Mouse (Mus musculus) E14TG2a.4 (cell line): ENCODE data around the gene Ccdc177.
A peak's percentile ranks its signal among the peaks of the same experiment; 100 is the strongest.

Source experiments
- H3K27me3 ChIP-seq: 2 replicates; pipeline ENCODE4 v1.6.1; 2014; ENCODE audit warnings: low read length, control low read depth; ENCODE audit not compliant: insufficient read depth
- H3K36me3 ChIP-seq: 2 replicates; pipeline ENCODE4 v1.6.1; 2014; ENCODE audit warnings: low read length, control low read depth; ENCODE audit not compliant: insufficient read depth
- H3K4me1 ChIP-seq: replicated peaks from 2 replicates; pipeline ENCODE4 v1.6.1; 2014; ENCODE audit warnings: low read depth, low read length, control low read depth
- H3K4me3 ChIP-seq: replicated peaks from 2 replicates; pipeline ENCODE4 v1.5.1; 2014; ENCODE audit warnings: mild to moderate bottlenecking, low read length
- H3K9me3 ChIP-seq: 2 replicates; pipeline ENCODE4 v1.6.1; 2014; ENCODE audit warnings: low read length, control low read depth
- CTCF ChIP-seq: conservative IDR thresholded peaks from 2 replicates; pipeline ENCODE4 v1.5.1; 2014; ENCODE audit warnings: low read length
- NANOG ChIP-seq: IDR thresholded peaks from 2 replicates; pipeline ENCODE4 v1.6.1; 2014; ENCODE audit warnings: borderline replicate concordance, low read length, mixed read lengths
- POU5F1 ChIP-seq: IDR thresholded peaks from 2 replicates; pipeline ENCODE4 v1.6.1; 2014; ENCODE audit warnings: low read length, borderline replicate concordance

Ccdc177 gene

DNA sequence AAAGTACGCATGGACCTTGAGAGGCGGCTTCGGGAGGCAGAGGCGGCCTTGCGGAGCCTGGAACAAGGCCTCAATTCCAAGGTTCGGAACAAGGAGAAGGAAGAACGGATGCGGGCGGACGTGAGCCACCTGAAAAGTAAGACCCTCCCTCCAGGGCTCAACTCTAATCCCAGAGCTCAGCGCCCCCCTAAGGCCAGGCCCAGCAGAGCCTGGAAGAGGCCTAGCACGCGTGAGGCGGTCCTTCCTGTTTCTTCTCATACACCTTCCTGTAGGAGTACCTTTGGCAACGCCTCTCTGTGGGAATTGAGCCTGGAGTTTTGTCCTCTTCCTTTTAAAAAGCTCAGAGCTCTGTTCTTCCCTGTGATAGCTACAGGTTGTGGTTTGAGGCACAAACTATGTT is 39.0 kb downstream of the Ccdc177 start:
- Histone ChIP-seq H3K4me3 (peak overlapping the region; percentile 82), H3K4me1 (peaks cover 46% of the 10 kb centered on the region), H3K36me3 (peaks cover 20% of the 10 kb centered on the region), H3K27me3 (peaks cover 20% of the 10 kb centered on the region), H3K9me3 (no peaks in the 10 kb centered on the region)
- no peak for TF ChIP-seq NANOG
- no peak; the same call in 1 of the 2 replicates for TF ChIP-seq CTCF
- TF ChIP-seq POU5F1, result no peak

DNA sequence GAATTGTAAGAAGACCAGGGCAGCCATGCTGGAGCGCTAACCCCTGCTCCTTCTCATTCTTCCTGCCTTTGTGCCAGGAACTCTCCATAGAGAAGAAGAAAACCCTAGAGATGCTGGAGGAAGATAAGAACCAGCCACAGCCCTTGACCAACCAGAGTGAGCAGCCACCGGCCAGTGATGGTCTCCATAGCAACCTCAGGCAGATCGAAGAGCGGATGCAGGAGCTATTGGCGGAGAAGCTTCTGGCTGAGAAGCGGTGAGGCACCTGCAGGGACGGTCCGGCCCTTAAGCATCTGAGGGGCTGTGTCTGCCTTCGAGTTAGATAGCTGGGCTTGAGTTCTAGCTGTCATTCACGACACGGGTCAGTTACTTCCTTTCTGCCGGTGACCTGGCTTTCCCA is 40.0 kb downstream of the Ccdc177 start:
- Histone ChIP-seq H3K4me1 (peaks cover 55% of the 10 kb centered on the region), H3K36me3 (peaks cover 20% of the 10 kb centered on the region), H3K9me3 (no peaks in the 10 kb centered on the region), H3K27me3 (peaks cover 24% of the 10 kb centered on the region), H3K4me3 (peak overlapping the region; percentile 82)
- no peak for TF ChIP-seq POU5F1
- no peak for TF ChIP-seq CTCF
- TF ChIP-seq NANOG, result no peak

DNA sequence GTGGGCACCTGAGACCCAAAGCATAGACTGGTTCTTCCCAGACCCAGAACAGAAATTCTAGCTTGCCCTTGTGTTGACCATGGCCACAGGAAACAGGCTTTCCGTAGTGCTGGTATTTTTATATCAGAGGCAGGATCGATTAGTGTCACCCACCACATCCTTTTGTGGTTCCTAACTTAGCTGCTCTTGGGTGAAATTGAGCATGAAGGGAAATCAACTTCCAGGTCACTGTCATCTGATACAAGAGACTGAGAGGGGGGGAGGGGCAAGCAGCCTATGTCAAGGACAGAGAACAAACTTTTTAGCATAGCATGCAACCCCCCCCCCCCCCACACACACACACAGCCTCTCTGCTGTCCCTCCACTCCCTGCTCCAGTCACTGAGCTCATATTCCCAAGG is 41.3 kb downstream of the Ccdc177 start:
- Histone ChIP-seq H3K9me3 (no peaks in the 10 kb centered on the region), H3K27me3 (peaks cover 28% of the 10 kb centered on the region), H3K4me3 (no peak overlapping the region), H3K4me1 (peaks cover 69% of the 10 kb centered on the region), H3K36me3 (peaks cover 17% of the 10 kb centered on the region)
- TF ChIP-seq NANOG, result no peak
- no peak for TF ChIP-seq POU5F1
- no peak for TF ChIP-seq CTCF

- Histone ChIP-seq H3K36me3 (no peaks in the 10 kb centered on the region), H3K9me3 (no peaks in the 10 kb centered on the region), H3K27me3 (peaks cover 40% of the 10 kb centered on the region), H3K4me1 (peaks cover 59% of the 10 kb centered on the region), H3K4me3 (no peak overlapping the region)
- no peak for TF ChIP-seq NANOG
- no peak for TF ChIP-seq CTCF
- TF ChIP-seq POU5F1, result no peak
These were observed 44.6 kb downstream of the Ccdc177 start for GRCm38 (mm10) chr12:80715915-80716314.

DNA sequence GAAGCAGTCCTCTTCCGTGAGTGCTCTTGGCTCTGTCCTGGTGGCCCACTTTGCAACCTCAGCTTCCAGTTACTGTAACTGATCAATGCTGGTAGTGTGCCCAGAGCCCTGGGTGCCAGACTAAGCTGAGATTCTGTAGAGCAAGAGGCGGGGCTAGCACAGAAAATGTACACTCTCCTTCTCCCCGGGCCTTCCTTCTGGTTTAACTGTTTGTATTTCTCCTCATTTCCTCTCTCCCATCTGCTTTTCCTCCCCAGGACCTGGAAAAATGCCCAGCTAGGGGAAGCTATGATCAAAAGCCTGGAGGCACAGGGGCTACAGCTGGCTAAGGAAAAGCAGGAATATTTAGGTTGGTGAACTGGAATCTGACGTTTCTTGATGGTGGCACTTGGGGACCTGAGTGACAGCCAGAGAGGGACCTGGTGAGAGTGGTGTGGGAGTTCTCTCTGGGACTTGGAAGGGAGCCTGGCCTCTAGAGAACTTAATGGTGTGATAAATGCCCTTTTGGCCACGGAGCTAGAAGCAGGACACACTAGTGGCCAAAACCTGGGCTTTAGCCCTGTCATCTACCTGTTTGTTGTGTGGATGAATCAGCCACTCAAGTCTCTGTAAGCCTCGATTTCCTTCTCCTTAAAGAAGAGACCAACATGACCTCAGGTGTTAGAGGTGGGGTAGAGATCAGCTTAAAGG is 53.4 kb downstream of the Ccdc177 start:
- Histone ChIP-seq H3K27me3 (peaks cover 56% of the 10 kb centered on the region), H3K36me3 (no peaks in the 10 kb centered on the region), H3K4me3 (no peak overlapping the region), H3K9me3 (no peaks in the 10 kb centered on the region), H3K4me1 (peaks cover 8% of the 10 kb centered on the region)
- TF ChIP-seq NANOG, result no peak
- no peak for TF ChIP-seq POU5F1
- TF ChIP-seq CTCF, result no peak

DNA sequence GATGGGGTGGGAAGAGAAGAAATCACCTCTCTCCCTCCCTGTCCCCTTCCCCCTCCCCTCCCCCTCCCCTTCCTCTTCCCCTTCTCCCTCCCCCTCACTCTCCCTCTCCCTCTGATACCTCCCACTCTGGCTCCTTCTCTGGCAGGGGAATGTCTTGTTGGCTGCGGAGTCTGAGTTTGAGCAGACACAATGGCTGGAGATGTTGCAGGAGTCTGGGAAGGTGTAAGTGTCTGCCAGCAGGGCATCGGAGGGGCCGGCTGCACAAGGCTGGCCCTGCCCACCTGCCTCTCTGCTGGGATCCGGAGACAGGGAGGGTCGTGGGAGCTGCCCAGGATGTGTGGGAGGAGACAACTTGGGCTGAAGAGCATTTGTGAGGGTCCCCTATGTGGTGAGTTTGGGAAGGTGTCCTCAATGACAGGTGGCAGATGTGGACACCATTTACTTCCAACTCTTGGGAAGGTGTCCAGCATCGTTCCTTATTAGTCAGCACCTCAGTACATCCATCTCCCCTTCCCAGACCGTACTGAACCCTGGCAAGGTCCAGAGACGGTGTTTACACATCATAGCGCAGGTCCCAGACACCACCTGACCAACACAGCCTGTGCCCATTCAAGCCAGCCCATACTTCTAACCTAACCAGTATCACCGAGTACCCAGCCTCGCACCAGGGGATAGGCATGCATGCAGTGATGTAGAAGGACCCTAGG is 54.1 kb downstream of the Ccdc177 start:
- Histone ChIP-seq H3K4me3 (no peak overlapping the region), H3K9me3 (no peaks in the 10 kb centered on the region), H3K4me1 (peaks cover 8% of the 10 kb centered on the region), H3K27me3 (peaks cover 61% of the 10 kb centered on the region), H3K36me3 (no peaks in the 10 kb centered on the region)
- TF ChIP-seq POU5F1, result no peak
- no peak for TF ChIP-seq NANOG
- no peak for TF ChIP-seq CTCF
